Mouse (Mus musculus) cortical plate, adult 2 months (tissue): ENCODE results near the gene Eng. TPM values are rescaled to one million over a fixed set of nuclear protein-coding genes. Genes with fewer than 3 reads are reported as not detected.

Experiments used
- H3K27ac ChIP-seq: fragments of 200-500 bp; 2 replicates; pipeline ENCODE4 v1.5.1; 2012; ENCODE audit warnings: low read length, control low read depth, inconsistent platforms; ENCODE audit not compliant: insufficient read depth
- H3K4me1 ChIP-seq: fragments of 200-500 bp; 2 replicates; pipeline ENCODE4 v1.6.1; 2011; ENCODE audit warnings: low read length; ENCODE audit not compliant: control insufficient read depth, insufficient read depth
- H3K4me3 ChIP-seq: fragments of 200-500 bp; 2 replicates; pipeline ENCODE4 v1.5.1; 2011; ENCODE audit warnings: mild to moderate bottlenecking, low read length, control low read depth; ENCODE audit not compliant: insufficient read depth
- CTCF ChIP-seq: fragments of 200-500 bp; IDR thresholded peaks from 2 replicates; pipeline ENCODE4 v1.5.1; 2011; ENCODE audit warnings: mild to moderate bottlenecking, control low read depth, low read length; ENCODE audit not compliant: insufficient read depth; ENCODE audit errors: extremely low read depth
- POLR2A ChIP-seq: fragments of 200-500 bp; IDR thresholded peaks from 2 replicates; pipeline ENCODE4 v1.6.1; 2011; ENCODE audit warnings: mild to moderate bottlenecking, low read length, control low read depth; ENCODE audit not compliant: insufficient read depth; ENCODE audit errors: extremely low read depth
- polyA plus RNA-seq: library from polyadenylated mRNA; depleted of rRNA; stranded (reverse); fragments of >200 nt; gene quantifications from 2 replicates; pipeline ENCODE4 v1.2.3, GENCODE M21; 2012

The Eng gene
- polyA plus RNA-seq, 1 experiment = 35.1 TPM

DNA sequence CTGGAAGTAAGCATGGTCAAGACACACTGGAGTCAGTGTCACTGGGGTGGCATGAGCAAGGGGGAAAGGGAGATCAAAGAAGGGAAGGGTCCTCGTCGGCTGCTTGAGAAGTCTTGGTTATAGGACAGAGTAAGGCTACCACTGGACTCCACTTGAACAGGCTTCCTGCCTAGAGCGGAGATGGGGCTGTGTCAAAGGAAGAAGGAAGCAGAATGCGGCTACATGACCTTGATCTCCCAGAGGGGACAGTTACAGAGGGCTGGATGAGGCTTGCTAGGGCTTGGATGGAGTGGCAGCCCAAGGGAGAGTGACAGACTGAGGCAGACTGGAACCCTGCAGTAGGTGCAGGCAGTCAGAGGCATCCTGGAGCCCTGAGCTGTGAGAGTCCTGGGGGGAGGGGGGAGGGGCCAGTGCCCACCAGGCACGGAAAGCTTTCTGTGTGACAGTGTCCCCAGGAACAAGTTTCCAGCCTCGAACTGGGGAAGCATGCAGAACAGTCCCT lies 5.8 kb upstream of the Eng start:
- no peaks in the 10 kb centered on the region for H3K4me1 ChIP-seq

DNA sequence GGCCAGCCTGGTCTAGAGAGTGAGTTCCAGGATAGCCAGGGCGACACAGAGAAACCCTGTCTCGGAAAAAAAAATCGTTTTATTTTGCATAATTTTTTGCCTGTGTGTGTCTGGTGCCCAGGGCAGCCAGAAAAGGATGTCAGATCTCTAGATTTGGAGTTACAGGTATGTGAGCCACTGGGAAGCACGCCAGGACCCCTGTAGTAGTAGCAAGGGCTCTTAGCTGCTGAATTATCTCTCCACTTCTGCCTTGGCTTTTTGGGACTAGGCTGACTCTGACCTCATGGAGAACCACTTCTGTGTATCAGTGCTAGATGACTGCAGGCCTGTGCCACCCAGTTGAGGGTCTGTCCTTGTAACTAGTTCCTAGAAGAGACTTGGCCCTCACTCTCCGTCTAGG lies 4.6 kb upstream of the Eng start:
- TF ChIP-seq CTCF (no peak), POLR2A (no peak)
- H3K27ac ChIP-seq = no peak overlapping the region
- no peaks in the 10 kb centered on the region for H3K4me1 ChIP-seq
- H3K4me3 ChIP-seq = no peak overlapping the region

More for the DNA sequence above, 5.8 kb upstream of the Eng start:
- Histone ChIP-seq H3K27ac (no peak overlapping the region), H3K4me3 (no peak overlapping the region)
- no peak for TF ChIP-seq POLR2A
- no peak for TF ChIP-seq CTCF

DNA sequence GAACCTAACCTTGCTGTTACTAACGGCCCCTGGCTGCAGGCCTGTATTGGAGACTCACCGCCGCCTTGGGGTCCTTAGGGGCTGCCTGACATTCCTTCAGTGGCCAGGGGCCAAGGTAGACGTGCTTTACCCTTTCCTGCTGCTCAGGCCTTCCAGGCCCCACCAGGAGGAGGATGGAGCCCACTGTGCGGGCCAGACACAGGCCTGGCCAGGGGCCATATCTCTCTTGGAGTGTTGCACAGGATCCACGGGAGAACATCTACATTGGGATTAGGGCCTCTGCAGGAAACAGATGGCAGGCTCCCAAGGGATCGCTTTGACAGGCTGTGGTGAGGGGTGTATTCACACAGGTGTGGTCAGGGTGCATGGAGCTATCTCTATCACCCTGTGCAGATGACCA lies 3.6 kb upstream of the Eng start:
- Histone ChIP-seq H3K4me3 (no peak overlapping the region), H3K4me1 (no peaks in the 10 kb centered on the region), H3K27ac (no peak overlapping the region)
- TF ChIP-seq CTCF (no peak), POLR2A (no peak)

DNA sequence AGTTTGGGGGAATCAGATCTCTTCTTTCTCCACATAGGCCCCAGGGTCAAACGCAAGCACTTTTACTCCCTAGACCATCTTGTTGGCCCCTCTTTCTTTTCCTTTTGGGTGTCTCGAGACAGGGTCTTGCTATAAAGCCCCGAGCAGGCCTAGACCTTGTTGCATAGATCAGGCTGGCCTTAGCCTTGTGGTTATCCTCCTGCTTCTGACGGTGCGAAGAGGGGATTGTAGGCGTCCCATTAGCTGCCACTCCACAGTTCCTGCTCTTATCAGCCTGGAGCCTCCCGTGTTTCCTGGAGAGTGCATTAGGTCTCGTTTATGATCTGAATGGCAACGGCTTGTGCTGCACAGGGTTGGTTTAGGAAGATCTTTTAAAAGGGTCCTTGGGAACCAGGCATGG lies 2.3 kb upstream of the Eng start:
- TF ChIP-seq CTCF = no peak
- no peak for TF ChIP-seq POLR2A
- Histone ChIP-seq H3K4me3 (no peak overlapping the region), H3K4me1 (no peaks in the 10 kb centered on the region), H3K27ac (no peak overlapping the region)

DNA sequence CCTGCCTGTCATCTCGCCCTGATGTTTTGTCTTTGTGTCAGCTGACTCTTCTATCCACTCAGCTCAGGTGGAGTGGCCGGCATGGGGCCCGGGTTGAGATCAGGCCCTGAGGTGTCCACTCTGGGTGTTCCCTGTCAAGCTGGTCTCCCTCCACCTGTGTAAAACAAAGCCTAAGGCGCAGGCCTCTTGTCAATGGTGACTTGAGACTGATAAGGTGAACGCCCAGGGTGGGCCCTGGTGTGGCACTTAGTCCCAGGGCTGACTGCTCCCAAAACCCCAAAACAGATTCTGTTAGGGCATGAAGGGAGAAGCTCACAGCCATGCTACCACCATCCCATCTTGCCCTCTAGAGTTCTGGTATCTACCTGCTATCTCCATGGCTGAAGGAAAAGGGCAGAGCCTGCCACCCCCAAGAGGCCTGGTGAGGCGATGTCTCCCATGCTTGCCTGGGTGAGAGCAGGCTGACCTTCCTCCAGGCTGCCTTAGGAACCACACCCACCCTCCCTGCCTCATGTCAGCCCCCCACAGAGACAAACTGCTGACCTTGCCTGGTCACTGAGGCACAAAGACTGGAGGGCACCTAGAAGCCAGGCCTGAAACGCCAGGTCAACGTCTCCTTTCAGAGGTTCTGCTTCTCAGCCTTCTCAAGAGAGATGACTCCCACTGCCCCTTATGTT lies 1.5 kb upstream of the Eng start:
- Histone ChIP-seq H3K4me3 (no peak overlapping the region), H3K27ac (no peak overlapping the region)
- TF ChIP-seq POLR2A (no peak), CTCF (no peak)

DNA sequence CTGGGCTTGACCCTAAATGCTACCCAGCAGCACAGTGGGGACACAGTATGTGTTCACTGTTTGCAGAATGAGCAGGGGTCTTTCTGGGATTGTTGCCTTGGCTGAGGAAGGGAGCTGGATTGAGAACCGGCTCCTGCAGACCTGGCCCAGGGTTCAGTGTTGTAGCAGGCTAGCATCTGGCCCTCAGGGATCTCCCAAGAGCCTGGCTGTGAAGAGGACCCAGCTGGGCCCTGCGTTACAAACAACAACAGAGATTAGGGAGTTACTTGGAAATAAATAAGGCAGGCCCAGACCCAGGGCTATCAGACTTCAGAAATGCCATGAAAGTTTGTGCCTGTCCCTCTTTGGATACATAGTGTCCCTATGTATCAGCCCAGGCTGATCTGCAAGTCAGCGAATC lies 748 bp upstream of the Eng start:
- no peaks in the 10 kb centered on the region for H3K4me1 ChIP-seq
- TF ChIP-seq POLR2A (no peak), CTCF (no peak)
- no peak overlapping the region for H3K27ac ChIP-seq
- H3K4me3 ChIP-seq = no peak overlapping the region

More for the DNA sequence above, 1.5 kb upstream of the Eng start:
- no peaks in the 10 kb centered on the region for H3K4me1 ChIP-seq

DNA sequence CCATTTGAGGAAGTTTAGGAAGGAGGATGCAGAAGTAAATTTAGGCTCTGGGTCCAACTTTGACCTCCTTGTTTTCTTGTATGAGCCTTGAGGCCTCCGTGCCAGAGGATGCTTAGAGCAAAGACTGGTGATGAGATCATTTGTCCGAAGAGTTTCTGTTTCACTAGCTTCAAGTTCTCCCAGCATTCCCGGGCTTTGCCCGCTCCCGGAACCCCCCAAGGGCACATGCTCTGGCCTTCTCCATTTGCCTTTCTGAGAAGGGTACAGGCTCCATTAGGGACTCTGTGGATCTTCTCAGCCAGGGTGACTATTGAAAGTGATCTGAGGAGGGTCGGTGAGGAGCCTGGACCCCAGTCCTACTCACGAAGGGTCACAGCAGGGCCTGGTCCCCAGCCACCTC lies 971 bp downstream of the Eng start:
- TF ChIP-seq POLR2A (no peak), CTCF (no peak)
- peak overlapping the region; percentile 24 for H3K4me3 ChIP-seq

DNA sequence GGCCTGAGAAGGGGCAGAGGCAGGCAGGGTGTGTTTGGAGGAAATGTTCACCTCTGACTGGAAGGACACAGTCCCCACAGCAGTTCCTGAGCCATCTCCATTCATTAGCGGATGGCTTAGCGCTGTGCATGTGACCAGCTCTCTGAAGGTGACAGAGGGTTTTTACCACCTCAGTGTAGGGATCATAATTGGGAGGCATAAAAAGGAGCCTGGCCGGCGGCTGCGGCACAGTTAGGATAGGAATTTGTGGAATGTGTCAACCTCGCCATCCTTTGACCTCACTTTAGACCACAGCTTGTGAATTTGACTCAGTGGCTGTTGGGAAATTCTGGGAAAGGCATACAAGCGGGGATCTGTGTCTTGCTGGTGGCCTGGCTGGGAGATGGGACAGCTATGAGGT lies 7.4 kb downstream of the Eng start:
- TF ChIP-seq POLR2A (no peak), CTCF (no peak)
- Histone ChIP-seq H3K27ac (no peak overlapping the region; the same call in 1 of the 2 replicates), H3K4me3 (no peak overlapping the region), H3K4me1 (no peaks in the 10 kb centered on the region)

More for the DNA sequence above, 971 bp downstream of the Eng start:
- H3K4me1 ChIP-seq = no peaks in the 10 kb centered on the region
- H3K27ac ChIP-seq = peak overlapping the region; percentile 94

DNA sequence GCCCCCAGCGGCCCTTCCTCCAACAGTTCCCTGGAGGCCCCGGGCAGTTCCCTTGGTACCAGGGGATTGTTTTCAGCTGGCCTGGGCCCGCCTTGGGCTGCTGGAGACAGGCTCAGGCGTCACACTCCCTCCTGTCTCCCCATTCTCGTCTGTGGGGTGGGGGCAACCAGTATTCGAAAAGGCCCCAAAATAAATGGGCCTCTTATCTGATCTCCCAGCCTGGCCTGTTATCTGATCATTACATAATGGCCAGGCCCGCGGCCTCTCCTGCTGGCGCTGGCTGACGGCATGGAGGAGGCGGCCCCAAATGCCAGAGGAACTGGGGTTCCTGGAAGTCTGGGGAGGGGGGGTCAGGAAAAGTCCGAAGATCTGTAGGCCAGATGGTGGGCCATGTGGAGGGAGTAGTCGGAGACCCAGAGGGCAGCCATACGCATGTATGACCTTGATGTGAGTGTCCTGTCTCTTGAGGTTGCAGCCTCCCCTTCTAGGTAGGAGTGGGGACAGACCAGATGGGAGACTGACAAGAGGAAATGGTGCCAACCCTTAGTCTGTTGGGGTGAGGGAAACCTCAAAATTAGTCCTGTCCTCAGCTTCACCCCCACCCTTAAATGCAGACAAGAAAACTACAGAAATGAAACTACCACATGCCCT lies 8.5 kb downstream of the Eng start:
- peak overlapping the region; percentile 82 for H3K27ac ChIP-seq

DNA sequence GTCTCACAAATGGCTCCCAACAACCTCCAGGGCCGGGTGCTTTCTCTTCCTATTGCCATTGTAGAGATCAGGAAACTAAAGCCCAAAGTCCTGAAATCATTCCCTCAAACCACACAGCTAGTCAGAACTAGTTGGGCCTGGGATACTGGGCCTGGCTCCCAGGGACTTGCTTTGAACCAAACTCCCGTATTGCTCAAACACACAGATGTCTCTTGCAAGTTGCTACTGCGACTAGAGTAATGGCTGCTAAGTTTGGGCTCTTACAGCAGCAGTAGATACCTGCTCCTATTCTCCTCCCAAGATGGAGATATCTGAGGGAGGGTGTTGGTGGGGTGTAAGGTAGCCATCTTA lies 9.0 kb downstream of the Eng start:
- Histone ChIP-seq H3K4me3 (no peak overlapping the region), H3K4me1 (no peaks in the 10 kb centered on the region), H3K27ac (peak overlapping the region; percentile 82)
- TF ChIP-seq CTCF (no peak), POLR2A (no peak)

More for the DNA sequence above, 8.5 kb downstream of the Eng start:
- no peaks in the 10 kb centered on the region for H3K4me1 ChIP-seq
- no peak overlapping the region for H3K4me3 ChIP-seq
- TF ChIP-seq POLR2A = no peak
- TF ChIP-seq CTCF = no peak
